Mouse (Mus musculus) heart, adult 9 months (tissue): Measurements from ENCODE around the gene Gm3486.
"Not testable (repeated sequence)": the region's sequence is repeated elsewhere in the genome, so short reads cannot be mapped to it uniquely, and the experiment has no call there.

Source experiments
- DNase-seq, 2 experiments: peaks; one replicate each; pipeline ENCODE4 v3.0.0; 2022; ENCODE audit warnings: low spot score in 2 of 2

Gene Gm3486

GRCm38 (mm10) chr14:41489385-41489784 is at the start of gene Gm3486:
Gm3486 (minus strand) TSS chr14:41489485.
- not testable (repeated sequence) for DNase-seq

DNA sequence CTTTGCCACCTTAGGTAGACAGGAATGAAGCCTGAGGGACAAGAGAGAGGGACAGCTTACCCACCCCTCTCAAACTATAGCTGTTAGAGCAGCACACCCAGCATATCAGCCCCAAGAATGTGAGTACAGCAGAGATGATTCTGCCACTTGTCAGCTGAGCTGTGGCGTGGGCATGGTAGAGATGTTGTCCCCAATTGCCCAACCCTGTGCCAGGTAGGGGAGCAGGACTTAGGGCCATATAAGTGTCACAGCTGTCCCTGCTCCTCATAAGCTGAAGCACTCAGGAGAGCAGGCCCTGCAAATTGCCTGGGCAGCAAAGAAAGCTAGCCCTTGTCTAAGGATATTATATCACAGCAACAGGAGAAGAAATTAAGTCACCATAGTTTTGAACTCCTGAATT is 35.4 kb upstream of the Gm3486 start:
- not testable (repeated sequence) for DNase-seq

DNA sequence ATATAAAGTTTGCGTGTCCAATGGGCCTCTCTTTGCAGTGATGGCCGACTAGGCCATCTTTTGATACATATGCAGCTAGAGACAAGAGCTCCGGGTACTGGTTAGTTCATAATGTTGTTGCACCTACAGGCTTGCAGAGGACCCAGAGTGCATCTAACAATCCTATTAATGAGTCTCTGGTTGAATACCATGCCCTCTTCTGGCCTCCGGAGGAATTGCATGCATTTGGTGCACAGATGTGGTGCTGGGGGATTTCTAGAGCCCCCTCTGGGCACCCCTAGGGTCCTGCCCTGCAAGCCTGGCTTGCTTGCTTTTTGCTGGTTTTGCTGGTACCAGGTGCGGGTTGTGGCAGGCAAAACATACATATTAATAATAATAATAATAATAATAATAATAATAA is 31.4 kb upstream of the Gm3486 start:
- DNase-seq: not testable (repeated sequence)

GRCm38 (mm10) chr14:41453418-41453817 is 35.9 kb downstream of the Gm3486 start, which contains the start of gene Gm7954:
Gm7954 (minus strand) TSS chr14:41453518.
- DNase-seq: not testable (repeated sequence)
